7 mouse cellular contexts compared by ENCODE assay signal in the genomic region with DNA sequence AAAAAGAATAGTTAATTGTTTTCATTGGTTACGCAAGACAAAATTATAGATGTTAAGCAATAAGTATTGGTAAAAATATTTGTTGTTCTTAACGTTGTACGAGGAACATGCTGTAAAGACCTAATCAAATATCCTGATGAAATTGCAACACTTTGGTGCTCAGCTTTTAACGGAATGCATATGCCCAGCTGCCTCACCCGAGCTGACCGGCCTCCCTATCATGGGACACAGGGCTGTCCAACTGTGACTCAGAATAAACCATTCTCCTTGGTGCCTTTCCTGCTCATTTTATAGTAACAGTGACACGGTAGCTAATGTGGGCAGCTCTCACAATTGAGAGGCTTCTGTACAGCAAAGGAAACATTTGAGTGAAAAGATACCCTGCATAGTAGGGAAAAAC. TPM values are rescaled to one million over a fixed set of nuclear protein-coding genes. Genes with fewer than 3 reads are reported as not detected.
A peak's percentile ranks its signal among the peaks of the same experiment; 100 is the strongest.
DNase-seq lines count a peak whose midpoint lies in the region; ATAC-seq and TF ChIP-seq lines count a peak whose summit lies in the region.

No protein-coding gene starts in this region.

- peak; percentile 74 for TF ChIP-seq POLR2A in heart, adult 2 months (IDR thresholded peaks at IDR 0.05; ENCODE audit: insufficient read depth, low read depth, low read length)

- H3K79me2 ChIP-seq in heart, adult 2 months (replicated peaks; ENCODE audit: control insufficient read depth, insufficient read depth, low read length): no peaks in the 10 kb centered on the region

- TF ChIP-seq EP300 in heart, adult 2 months (IDR thresholded peaks at IDR 0.05; ENCODE audit: insufficient read depth, low read depth, low read length): peak; percentile 85

- peak overlapping the region; percentile 64 for H3K4me2 ChIP-seq in liver, embryonic 11.5 days

- no peak for TF ChIP-seq CTCF in heart, adult 2 months (IDR thresholded peaks at IDR 0.05)

- no peaks in the 10 kb centered on the region; the same call in 1 of the 2 replicates for H3K4me1 ChIP-seq in heart, adult 2 months (ENCODE audit: control insufficient read depth, insufficient read depth, low read length)
- H3K4me1 ChIP-seq in liver, embryonic 11.5 days (replicated peaks; ENCODE audit: control insufficient read depth, insufficient read depth, low read length): peaks cover 8% of the 10 kb centered on the region

- intact Hi-C loops in heart, adult 2 months (cut with DNase I): no loop called here

- H3K27me3 ChIP-seq in heart, adult 2 months (ENCODE audit: control insufficient read depth, insufficient read depth, low read length): no peaks in the 10 kb centered on the region
- H3K27me3 ChIP-seq in liver, embryonic 11.5 days (replicated peaks; ENCODE audit: control insufficient read depth, insufficient read depth, low read length): no peaks in the 10 kb centered on the region

- DNase-seq in 3T3-L1 (ENCODE audit: low read depth, low spot score) (peak; percentile 67), MEL-GATA-1-ER (ENCODE audit: extremely low read depth, low read depth) (peak; percentile 53)
- peak in 1 of 2 experiments; percentile 52 for DNase-seq in heart, adult 2 months
- DNase-seq in liver, embryonic 11.5 days (ENCODE audit: low spot score): no peak
- no peak for DNase-seq in thymus, postnatal 4 days
- no peak for DNase-seq in spleen, adult 12 weeks (ENCODE audit: low spot score)

- H3K9me3 ChIP-seq in liver, embryonic 11.5 days (ENCODE audit: control insufficient read depth, low read length): no peaks in the 10 kb centered on the region

- WGBS in heart, adult 2 months: 27% methylated on average over 7 of the region's 7 CpGs
- 58% methylated on average over 7 of the region's 7 CpGs for WGBS in liver, embryonic 11.5 days

- peak overlapping the region; percentile 79 for H3K4me3 ChIP-seq in heart, adult 2 months
- H3K4me3 ChIP-seq in liver, embryonic 11.5 days (ENCODE audit: low read depth, low read length): peak overlapping the region; percentile 36

- no peaks in the 10 kb centered on the region; the same call in none of the 2 replicates for H3K36me3 ChIP-seq in heart, adult 2 months (ENCODE audit: control insufficient read depth, insufficient read depth, low read length)
- H3K36me3 ChIP-seq in liver, embryonic 11.5 days (ENCODE audit: control insufficient read depth, insufficient read depth, low read length): no peaks in the 10 kb centered on the region

- ATAC-seq in liver, embryonic 11.5 days (replicated peaks; ENCODE audit: low FRiP score): no peak
- no peak for ATAC-seq in megakaryocyte-erythroid progenitor cell, adult 5-6 weeks (replicated peaks; ENCODE audit: low FRiP score, low TSS enrichment, poor library complexity, severe bottlenecking)

- peak overlapping the region; percentile 94 for H3K27ac ChIP-seq in heart, adult 2 months
- H3K27ac ChIP-seq in liver, embryonic 11.5 days (ENCODE audit: low read depth, low read length): no peak overlapping the region

- H3K9ac ChIP-seq in heart, adult 2 months (ENCODE audit: low read depth, low read length): peak overlapping the region; percentile 35; the same call in 1 of the 2 replicates
- peak overlapping the region; percentile 37; the same call in 1 of the 2 replicates for H3K9ac ChIP-seq in liver, embryonic 11.5 days (ENCODE audit: low read depth, low read length)

RNA-seq across cellular contexts. Expression of a gene that starts 0.9 kb away (rescaled TPM):
- total RNA-seq in heart, adult 2 months (2021): 10 to 100 TPM; 69.8 to 84.1 TPM
- 26.9 and 41.7 TPM in 2 replicates for polyA plus RNA-seq in heart, adult 2 months (2012; rRNA removed)
- 36.5 and 39.5 TPM in 2 replicates for polyA plus RNA-seq in liver, embryonic 11.5 days (2014; fragmentation: Nextera tagmentation; extraction: Ambion mirVana)
- total RNA-seq in megakaryocyte-erythroid progenitor cell, adult 5-6 weeks (2014; fragmentation: Nextera tagmentation): 46.1 and 56.8 TPM in 2 replicates
- total RNA-seq in megakaryocyte-erythroid progenitor cell, adult 5-6 weeks (2017): 54.8 and 61.1 TPM in 2 replicates

RNA-seq across cellular contexts. Expression of a gene that starts 1.1 kb away (rescaled TPM):
- 1 to 10 TPM; 6.1 to 9.9 TPM for total RNA-seq in heart, adult 2 months (2021)
- polyA plus RNA-seq in heart, adult 2 months (2012; rRNA removed): 2.7 and 6.1 TPM in 2 replicates
- 19.6 and 21.7 TPM in 2 replicates for polyA plus RNA-seq in liver, embryonic 11.5 days (2014; fragmentation: Nextera tagmentation; extraction: Ambion mirVana)
- total RNA-seq in megakaryocyte-erythroid progenitor cell, adult 5-6 weeks (2014; fragmentation: Nextera tagmentation): 24.4 and 45.6 TPM in 2 replicates
- 20.6 and 26.7 TPM in 2 replicates for total RNA-seq in megakaryocyte-erythroid progenitor cell, adult 5-6 weeks (2017)

Comparison
In these comparisons a context has a peak if more than half of its experiments do, and no peak if none do; other contexts are left out.
1. DNase-seq: peak in 3T3-L1 (single experiment) and MEL-GATA-1-ER (single experiment); none in liver, embryonic 11.5 days (single experiment), thymus, postnatal 4 days (single experiment) and spleen, adult 12 weeks (single experiment).